Mouse (Mus musculus) embryonic facial prominence, embryonic 11.5 days (tissue): ENCODE data around the gene Foxo3. TPM values are rescaled to one million over a fixed set of nuclear protein-coding genes. Genes with fewer than 3 reads are reported as not detected.
A peak's percentile ranks its signal among the peaks of the same experiment; 100 is the strongest.

Experiments used
- ATAC-seq: fragments of 200-750 bp; cut with Nextera tagmentation; replicated peaks from 2 replicates; pipeline ENCODE4 v1.8.0; 2017; ENCODE audit warnings: low read depth; ENCODE audit not compliant: insufficient number of reproducible peaks, low FRiP score, low TSS enrichment
- DNase-seq: peaks from one replicate; pipeline ENCODE4 v3.0.0-alpha.2; 2015; ENCODE audit warnings: low spot score
- H3K27ac ChIP-seq: fragments of 300-500 bp; sonication (generic); replicated peaks from 2 replicates; pipeline ENCODE4 v1.5.1; 2014; ENCODE audit warnings: mild to moderate bottlenecking, low read depth, low read length, control low read depth
- H3K27me3 ChIP-seq: fragments of 300-500 bp; sonication (generic); 2 replicates; pipeline ENCODE4 v1.6.1; 2014; ENCODE audit warnings: mild to moderate bottlenecking, low read length, moderate library complexity, mixed read lengths; ENCODE audit not compliant: control insufficient read depth, insufficient read depth
- H3K36me3 ChIP-seq: fragments of 300-500 bp; sonication (generic); replicated peaks from 2 replicates; pipeline ENCODE4 v1.6.1; 2014; ENCODE audit warnings: low read depth, mild to moderate bottlenecking, low read length, moderate library complexity, mixed read lengths; ENCODE audit not compliant: control insufficient read depth, insufficient read depth
- H3K4me1 ChIP-seq: fragments of 300-500 bp; sonication (generic); 2 replicates; pipeline ENCODE4 v1.6.1; 2014; ENCODE audit warnings: low read length, mixed read lengths; ENCODE audit not compliant: control insufficient read depth, insufficient read depth
- H3K4me2 ChIP-seq: fragments of 300-500 bp; sonication (generic); 2 replicates; pipeline ENCODE4 v1.6.1; 2014; ENCODE audit warnings: low read depth, mild to moderate bottlenecking, control low read depth, low read length, moderate library complexity
- H3K4me3 ChIP-seq: fragments of 300-500 bp; sonication (generic); 2 replicates; pipeline ENCODE4 v1.5.1; 2014; ENCODE audit warnings: low read depth, low read length, control low read depth
- H3K9ac ChIP-seq: fragments of 300-500 bp; sonication (generic); replicated peaks from 2 replicates; pipeline ENCODE4 v1.6.1; 2014; ENCODE audit warnings: mild to moderate bottlenecking, control low read depth, low read length
- H3K9me3 ChIP-seq: fragments of 300-500 bp; sonication (generic); replicated peaks from 2 replicates; pipeline ENCODE4 v1.6.1; 2016; ENCODE audit warnings: mild to moderate bottlenecking, low read length, inconsistent platforms, mixed read lengths; ENCODE audit not compliant: control insufficient read depth
- WGBS: fragments of 180-500 bp; shearing (Covaris S2); extraction: QIAGEN DNeasy Blood & Tissue Kit; methylation state at CpG from one replicate; pipeline ENCODE4 v1.1.7; 2014; 5-methylcytosine and 5-hydroxymethylcytosine counted together
- polyA plus RNA-seq: library from polyadenylated mRNA; unstranded; fragments of >200 nt; fragmentation: Nextera tagmentation; extraction: Ambion mirVana; gene quantifications from 2 replicates; pipeline ENCODE4 v1.2.1, GENCODE M21; 2014

Foxo3 gene
- polyA plus RNA-seq, result 5.0 and 5.4 TPM in 2 replicates

- WGBS, result under 1% methylated on average over 63 of the region's 88 CpGs
- peak; percentile 67 for ATAC-seq
Observed at GRCm38 (mm10) chr10:42276507-42277345, at the start of gene Foxo3. TSS of gene Foxo3 (minus strand) at chr10:42276755.

GRCm38 (mm10) chr10:42325305-42325704 lies 48.8 kb upstream of the Foxo3 start:
- H3K4me2 ChIP-seq, result no peak overlapping the region
- no peaks in the 10 kb centered on the region for H3K9me3 ChIP-seq
- DNase-seq (no peak), ATAC-seq (no peak)
- no peaks in the 10 kb centered on the region for H3K36me3 ChIP-seq
- WGBS, result 86% methylated on average over 10 of the region's 10 CpGs
- H3K27ac ChIP-seq, result no peak overlapping the region
- H3K9ac ChIP-seq, result no peak overlapping the region
- no peaks in the 10 kb centered on the region for H3K4me1 ChIP-seq
- H3K4me3 ChIP-seq, result no peak overlapping the region
- no peaks in the 10 kb centered on the region for H3K27me3 ChIP-seq

More at GRCm38 (mm10) chr10:42276507-42277345, at the start of gene Foxo3:
- Histone ChIP-seq H3K9me3 (no peaks in the 10 kb centered on the region), H3K4me2 (peak within 1 kb of the TSS; percentile 97), H3K4me1 (peaks cover 3% of the 10 kb centered on the region; the same call in 1 of the 2 replicates), H3K27ac (peak within 1 kb of the TSS; percentile 85), H3K9ac (peak within 1 kb of the TSS; percentile 83), H3K4me3 (peak within 1 kb of the TSS; percentile 83), H3K36me3 (no peaks in the 10 kb centered on the region), H3K27me3 (peaks cover 3% of the 10 kb centered on the region; the same call in 1 of the 2 replicates)
- DNase-seq, result peak; percentile 92

DNA sequence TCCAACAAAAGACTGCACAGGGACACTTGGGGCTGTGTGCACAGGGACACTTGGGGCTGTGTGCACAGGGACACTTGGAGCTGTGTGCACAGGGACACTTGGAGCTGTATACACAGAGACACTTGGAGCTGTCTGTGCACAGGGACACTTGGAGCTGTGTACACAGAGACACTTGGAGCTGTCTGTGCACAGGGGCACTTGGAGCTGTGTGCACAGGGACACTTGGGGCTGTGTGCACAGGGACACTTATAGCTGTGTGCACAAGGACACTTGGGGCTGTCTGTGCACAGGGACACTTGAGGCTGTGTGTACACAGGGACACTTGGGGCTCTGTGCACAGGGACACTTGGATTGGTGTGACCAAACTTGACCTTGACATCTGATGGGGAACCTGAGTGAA lies 47.4 kb upstream of the Foxo3 start:
- H3K36me3 ChIP-seq, result no peaks in the 10 kb centered on the region
- no peaks in the 10 kb centered on the region for H3K27me3 ChIP-seq
- no peaks in the 10 kb centered on the region for H3K4me1 ChIP-seq
- H3K27ac ChIP-seq, result no peak overlapping the region
- no peak overlapping the region for H3K4me2 ChIP-seq
- H3K9me3 ChIP-seq, result no peaks in the 10 kb centered on the region
- H3K4me3 ChIP-seq, result no peak overlapping the region
- DNase-seq (no peak), ATAC-seq (no peak)
- no peak overlapping the region for H3K9ac ChIP-seq

DNA sequence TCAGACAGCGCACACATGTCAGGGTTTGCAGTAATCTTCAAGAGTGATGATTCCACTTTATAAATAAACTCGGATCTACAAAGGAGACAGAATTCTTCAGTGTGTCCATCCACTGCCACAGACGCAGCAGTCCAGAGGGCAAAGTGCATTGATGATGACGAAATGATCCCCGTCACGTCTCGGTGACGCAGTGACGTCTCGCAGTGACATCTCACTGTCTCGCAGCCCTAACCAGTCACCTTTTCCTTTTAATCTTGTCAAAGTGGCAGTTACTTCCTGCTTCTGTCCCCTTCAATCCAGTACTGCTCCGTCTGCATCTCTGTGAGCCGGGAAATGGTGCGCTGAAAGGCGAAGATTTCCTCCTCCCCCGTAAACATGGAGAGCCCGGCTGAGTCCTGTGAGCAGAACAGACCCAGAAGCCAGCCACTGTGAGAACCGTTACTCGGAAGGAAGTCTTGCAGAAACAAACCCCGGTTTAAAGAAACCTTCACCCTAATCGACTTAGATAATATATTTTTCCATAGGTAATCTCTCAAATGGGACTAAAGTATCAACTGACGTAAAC lies 36.7 kb upstream of the Foxo3 start:
- Histone ChIP-seq H3K4me3 (no peak overlapping the region), H3K36me3 (no peaks in the 10 kb centered on the region), H3K4me2 (no peak overlapping the region), H3K4me1 (no peaks in the 10 kb centered on the region), H3K9ac (no peak overlapping the region), H3K9me3 (no peaks in the 10 kb centered on the region), H3K27me3 (no peaks in the 10 kb centered on the region; the same call in 1 of the 2 replicates), H3K27ac (no peak overlapping the region)
- no peak for ATAC-seq
- WGBS, result 80% methylated on average over 22 of the region's 22 CpGs
- no peak for DNase-seq

DNA sequence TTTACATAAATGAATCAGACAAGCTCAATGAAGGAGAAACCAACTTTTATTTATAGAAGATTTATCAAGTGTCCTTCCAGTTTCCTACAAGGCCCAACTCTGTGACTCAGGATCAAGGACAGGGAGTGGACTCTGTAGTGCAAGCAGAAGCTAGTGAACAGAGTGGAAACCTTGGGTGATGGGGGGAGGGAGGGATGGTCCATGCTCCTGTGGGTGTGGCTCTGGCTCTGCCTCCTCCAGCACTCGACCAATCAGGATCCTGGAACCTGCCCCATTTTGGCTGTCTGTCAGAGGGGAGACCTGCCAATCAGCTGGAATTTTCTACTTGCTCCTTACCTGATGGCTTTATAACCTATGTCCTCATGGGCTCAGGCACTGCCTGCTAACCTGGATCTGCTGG lies 36.0 kb upstream of the Foxo3 start:
- H3K4me1 ChIP-seq, result no peaks in the 10 kb centered on the region
- no peak overlapping the region for H3K4me3 ChIP-seq
- H3K9ac ChIP-seq, result no peak overlapping the region
- H3K36me3 ChIP-seq, result no peaks in the 10 kb centered on the region
- ATAC-seq, result no peak
- H3K27ac ChIP-seq, result no peak overlapping the region
- no peaks in the 10 kb centered on the region; the same call in 1 of the 2 replicates for H3K27me3 ChIP-seq
- no peaks in the 10 kb centered on the region for H3K9me3 ChIP-seq
- DNase-seq, result no peak
- H3K4me2 ChIP-seq, result no peak overlapping the region
- 75% methylated on average over 1 of the region's 1 CpGs for WGBS

DNA sequence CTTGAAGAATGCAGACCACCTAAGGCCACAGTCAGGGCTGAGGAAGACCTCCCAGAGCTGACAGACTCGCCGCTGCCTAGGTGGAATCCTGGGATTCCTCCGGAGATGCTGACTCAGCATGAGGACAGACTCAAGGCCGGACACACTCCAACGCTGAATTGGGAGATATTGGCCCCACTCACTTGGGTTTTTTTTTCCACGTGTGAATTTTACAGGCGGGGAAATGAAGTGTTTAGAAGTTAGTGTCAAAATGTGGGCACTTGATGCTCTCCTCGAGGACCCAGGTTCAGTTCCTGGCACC lies 32.1 kb upstream of the Foxo3 start:
- Histone ChIP-seq H3K4me1 (no peaks in the 10 kb centered on the region), H3K9ac (no peak overlapping the region), H3K27me3 (no peaks in the 10 kb centered on the region; the same call in 1 of the 2 replicates), H3K36me3 (no peaks in the 10 kb centered on the region), H3K4me3 (peak overlapping the region; percentile 7; the same call in 1 of the 2 replicates), H3K9me3 (no peaks in the 10 kb centered on the region), H3K27ac (no peak overlapping the region), H3K4me2 (peak overlapping the region; percentile 43)
- peak; percentile 13 for DNase-seq
- 30% methylated on average over 8 of the region's 8 CpGs for WGBS
- no peak for ATAC-seq

DNA sequence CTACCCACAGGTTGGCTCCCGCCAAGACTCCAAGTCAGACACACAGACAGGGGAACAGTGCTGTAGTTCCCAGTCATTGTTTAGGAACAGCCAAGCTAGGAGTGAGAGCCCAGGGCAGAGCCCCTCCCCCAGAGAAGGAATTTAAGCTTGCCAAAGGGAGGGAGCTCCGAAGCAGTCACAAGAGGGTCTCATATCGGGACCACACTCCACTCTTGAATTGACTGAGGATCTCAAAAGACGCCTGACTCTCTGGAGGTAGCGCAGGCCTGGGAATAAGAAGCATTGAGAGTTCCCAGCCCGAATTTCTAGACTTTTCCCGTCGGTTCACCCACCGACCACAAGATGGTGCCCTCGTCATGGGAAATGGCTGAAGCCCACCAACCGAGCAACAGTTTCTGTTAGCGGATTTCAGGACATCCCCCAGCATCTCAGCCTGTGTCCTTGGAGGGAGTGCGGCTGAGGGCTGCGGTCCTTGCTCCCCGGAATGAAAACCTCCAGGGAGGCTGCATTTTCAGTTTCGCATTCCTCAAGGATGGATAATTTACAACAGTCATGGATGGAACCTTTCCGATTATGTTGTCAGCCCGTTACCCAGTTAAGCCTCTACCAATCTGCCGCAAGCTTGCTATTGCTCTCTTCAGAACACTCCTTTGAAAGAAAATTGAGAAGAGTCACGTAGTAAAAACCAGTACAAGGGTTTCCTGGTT lies 31.6 kb upstream of the Foxo3 start:
- no peak overlapping the region for H3K27ac ChIP-seq
- ATAC-seq (no peak), DNase-seq (peak; percentile 88)
- H3K4me1 ChIP-seq, result no peaks in the 10 kb centered on the region
- H3K36me3 ChIP-seq, result no peaks in the 10 kb centered on the region
- no peaks in the 10 kb centered on the region for H3K9me3 ChIP-seq
- no peaks in the 10 kb centered on the region; the same call in 1 of the 2 replicates for H3K27me3 ChIP-seq
- WGBS, result 9% methylated on average over 20 of the region's 20 CpGs
- peak overlapping the region; percentile 43 for H3K4me2 ChIP-seq
- H3K4me3 ChIP-seq, result peak overlapping the region; percentile 7; the same call in 1 of the 2 replicates
- H3K9ac ChIP-seq, result no peak overlapping the region

DNA sequence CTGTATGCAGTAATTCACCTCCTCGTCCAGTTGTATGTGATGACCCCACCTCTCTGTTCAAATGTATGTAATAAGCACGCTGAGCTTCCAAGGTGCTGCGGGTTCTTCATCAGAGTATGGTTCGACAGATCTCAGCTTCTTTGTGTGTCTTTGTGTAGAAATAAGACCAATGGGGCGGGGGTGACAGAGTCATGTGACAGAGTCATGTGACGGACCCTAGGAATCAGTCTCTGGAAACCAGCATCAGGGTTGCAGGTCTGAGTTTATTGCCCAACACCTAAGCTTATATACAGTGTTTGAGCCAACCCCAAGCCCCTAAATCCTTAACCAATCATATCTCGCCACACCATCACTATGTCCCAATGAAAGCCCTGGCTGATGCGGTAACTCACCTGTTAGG lies 29.9 kb upstream of the Foxo3 start:
- ATAC-seq, result no peak
- 88% methylated on average over 8 of the region's 8 CpGs for WGBS
- no peaks in the 10 kb centered on the region for H3K4me1 ChIP-seq
- no peak overlapping the region for H3K4me3 ChIP-seq
- DNase-seq, result no peak
- H3K9ac ChIP-seq, result no peak overlapping the region
- no peaks in the 10 kb centered on the region; the same call in 1 of the 2 replicates for H3K27me3 ChIP-seq
- H3K36me3 ChIP-seq, result no peaks in the 10 kb centered on the region
- H3K27ac ChIP-seq, result no peak overlapping the region
- H3K4me2 ChIP-seq, result no peak overlapping the region
- no peaks in the 10 kb centered on the region for H3K9me3 ChIP-seq
